Mouse (Mus musculus) frontal cortex, postnatal 25 days (tissue): Measurements from ENCODE around the gene Vwa7.
"Not testable (repeated sequence)": the region's sequence is repeated elsewhere in the genome, so short reads cannot be mapped to it uniquely, and the experiment has no call there.

Experiments used
- DNase-seq, 2 experiments: peaks; one replicate each; pipeline ENCODE4 v3.0.0; 2022; ENCODE audit warnings: low spot score in 2 of 2

Vwa7 gene

GRCm38 (mm10) chr17:35016376-35016775, at the start of gene Vwa7:
Gene Vwa7, plus strand, starts transcription at chr17:35016579.
- DNase-seq = no peak

GRCm38 (mm10) chr17:34969822-34970221, 46.6 kb upstream of the Vwa7 start, which contains the start of gene Gm20481:
Gene Gm20481, plus strand, starts transcription at chr17:34969912.
- DNase-seq = not testable (repeated sequence)

GRCm38 (mm10) chr17:34970850-34971249, 45.5 kb upstream of the Vwa7 start:
- DNase-seq = not testable (repeated sequence)

- not testable (repeated sequence) for DNase-seq
Observed at GRCm38 (mm10) chr17:34971694-34972068, 44.7 kb upstream of the Vwa7 start.

GRCm38 (mm10) chr17:34972069-34972749, 44.2 kb upstream of the Vwa7 start, which contains the start of the genes Hspa1a and Hspa1l:
Gene Hspa1a, minus strand, starts transcription at chr17:34972156.
Gene Hspa1l, plus strand, starts transcription at chr17:34972703.
- DNase-seq = peak; percentile 59 to 62

- no peak for DNase-seq
Observed at GRCm38 (mm10) chr17:34975581-34976492, 40.5 kb upstream of the Vwa7 start.

- no peak for DNase-seq
Observed at GRCm38 (mm10) chr17:34977000-34977399, 39.4 kb upstream of the Vwa7 start.

DNA sequence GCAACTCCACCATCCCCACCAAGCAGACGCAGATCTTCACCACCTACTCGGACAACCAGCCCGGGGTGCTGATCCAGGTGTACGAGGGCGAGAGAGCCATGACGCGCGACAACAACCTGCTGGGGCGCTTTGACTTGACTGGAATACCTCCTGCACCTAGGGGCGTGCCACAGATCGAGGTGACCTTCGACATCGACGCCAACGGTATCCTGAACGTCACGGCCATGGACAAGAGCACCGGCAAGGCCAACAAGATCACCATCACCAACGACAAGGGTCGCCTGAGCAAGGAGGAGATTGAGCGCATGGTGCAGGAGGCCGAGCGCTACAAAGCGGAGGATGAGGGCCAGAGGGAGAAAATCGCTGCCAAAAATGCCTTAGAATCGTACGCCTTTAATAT, 38.1 kb upstream of the Vwa7 start:
- no peak for DNase-seq

- DNase-seq = no peak
Observed at GRCm38 (mm10) chr17:34979631-34980030, 36.7 kb upstream of the Vwa7 start.

GRCm38 (mm10) chr17:34980655-34981054, 35.7 kb upstream of the Vwa7 start:
- no peak for DNase-seq

GRCm38 (mm10) chr17:34981690-34982180, 34.6 kb upstream of the Vwa7 start, which contains the start of gene Lsm2:
Gene Lsm2, plus strand, starts transcription at chr17:34981862.
- peak; percentile 78 to 90 for DNase-seq

DNA sequence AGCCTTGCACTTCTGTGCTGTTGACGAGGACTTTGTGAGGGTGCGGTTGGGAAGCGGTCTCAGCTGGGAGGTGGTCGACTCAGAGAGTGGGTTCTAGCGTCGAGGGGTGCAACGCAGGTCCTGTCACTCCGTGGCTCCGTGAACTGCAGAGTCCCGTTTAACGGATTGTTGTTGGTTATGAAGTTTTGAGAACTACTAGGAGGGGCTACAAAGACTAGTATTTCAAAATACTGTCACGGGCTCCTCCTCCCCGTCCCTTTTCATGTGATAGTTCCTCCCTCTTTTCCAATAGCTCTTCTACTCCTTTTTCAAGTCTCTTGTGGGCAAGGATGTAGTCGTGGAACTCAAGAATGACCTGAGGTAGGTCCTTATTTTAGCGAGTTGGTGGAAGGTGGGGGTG, 34.1 kb upstream of the Vwa7 start:
- no peak for DNase-seq

DNA sequence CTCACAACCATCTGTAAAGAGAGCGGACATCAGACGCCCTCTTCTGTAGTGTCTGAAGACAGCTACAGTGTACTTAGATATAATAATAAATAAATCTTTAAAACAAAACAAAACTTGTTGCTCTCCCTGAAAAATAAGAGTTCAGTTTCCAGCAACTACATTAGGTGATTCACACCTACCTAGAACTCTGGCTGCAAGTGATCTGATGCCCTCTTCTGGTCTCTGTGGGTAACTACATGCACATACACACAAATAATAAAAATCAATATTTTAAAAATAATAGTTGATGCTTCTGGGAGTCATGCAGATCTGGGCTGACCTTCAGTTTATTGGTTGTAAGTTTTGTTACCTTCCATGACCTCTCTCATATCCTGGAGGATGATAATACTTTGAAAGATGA, 32.2 kb upstream of the Vwa7 start:
- no peak for DNase-seq

GRCm38 (mm10) chr17:34994751-34995150, 21.6 kb upstream of the Vwa7 start:
- no peak for DNase-seq

DNA sequence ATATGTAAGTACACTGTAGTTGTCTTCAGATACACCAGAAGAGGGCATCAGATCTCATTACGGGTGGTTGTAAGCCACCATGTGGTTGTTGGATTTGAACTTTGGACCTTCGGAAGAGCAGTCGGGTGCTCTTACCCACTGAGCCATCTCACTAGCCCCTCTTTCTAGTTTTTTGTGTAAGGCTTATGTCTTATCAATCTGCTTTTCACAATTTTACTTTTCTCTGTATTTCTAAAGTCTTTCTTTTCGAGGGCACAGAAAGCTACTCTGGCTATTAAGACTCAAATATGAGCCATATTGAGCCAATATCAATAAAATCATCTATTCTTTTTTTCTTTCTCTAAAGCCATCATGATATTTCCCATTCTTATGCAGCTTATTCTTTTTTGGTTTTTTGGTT, 21.2 kb upstream of the Vwa7 start:
- DNase-seq = not testable (repeated sequence)

GRCm38 (mm10) chr17:34995927-34996326, 20.5 kb upstream of the Vwa7 start:
- DNase-seq = not testable (repeated sequence)

- no peak for DNase-seq
Observed at GRCm38 (mm10) chr17:34996411-34997141, 19.8 kb upstream of the Vwa7 start.

DNA sequence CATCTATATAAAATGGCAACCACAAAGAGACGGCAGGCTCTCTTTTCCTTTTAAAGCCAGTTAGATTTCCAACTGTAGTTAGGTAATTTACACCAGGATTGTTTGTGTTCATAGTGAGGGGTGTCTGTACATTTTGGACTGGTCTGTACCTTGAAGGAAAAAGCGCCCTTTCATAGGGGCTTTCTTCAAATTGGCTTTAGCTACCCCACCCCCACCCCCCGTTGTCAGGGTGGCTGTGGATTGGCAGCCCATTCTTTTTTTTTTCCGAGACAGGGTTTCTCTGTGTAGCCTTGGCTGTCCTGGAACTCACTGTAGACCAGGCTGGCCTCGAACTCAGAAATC, 19.3 kb upstream of the Vwa7 start:
- no peak for DNase-seq

GRCm38 (mm10) chr17:34998526-34999430, 17.6 kb upstream of the Vwa7 start:
- DNase-seq = no peak

DNA sequence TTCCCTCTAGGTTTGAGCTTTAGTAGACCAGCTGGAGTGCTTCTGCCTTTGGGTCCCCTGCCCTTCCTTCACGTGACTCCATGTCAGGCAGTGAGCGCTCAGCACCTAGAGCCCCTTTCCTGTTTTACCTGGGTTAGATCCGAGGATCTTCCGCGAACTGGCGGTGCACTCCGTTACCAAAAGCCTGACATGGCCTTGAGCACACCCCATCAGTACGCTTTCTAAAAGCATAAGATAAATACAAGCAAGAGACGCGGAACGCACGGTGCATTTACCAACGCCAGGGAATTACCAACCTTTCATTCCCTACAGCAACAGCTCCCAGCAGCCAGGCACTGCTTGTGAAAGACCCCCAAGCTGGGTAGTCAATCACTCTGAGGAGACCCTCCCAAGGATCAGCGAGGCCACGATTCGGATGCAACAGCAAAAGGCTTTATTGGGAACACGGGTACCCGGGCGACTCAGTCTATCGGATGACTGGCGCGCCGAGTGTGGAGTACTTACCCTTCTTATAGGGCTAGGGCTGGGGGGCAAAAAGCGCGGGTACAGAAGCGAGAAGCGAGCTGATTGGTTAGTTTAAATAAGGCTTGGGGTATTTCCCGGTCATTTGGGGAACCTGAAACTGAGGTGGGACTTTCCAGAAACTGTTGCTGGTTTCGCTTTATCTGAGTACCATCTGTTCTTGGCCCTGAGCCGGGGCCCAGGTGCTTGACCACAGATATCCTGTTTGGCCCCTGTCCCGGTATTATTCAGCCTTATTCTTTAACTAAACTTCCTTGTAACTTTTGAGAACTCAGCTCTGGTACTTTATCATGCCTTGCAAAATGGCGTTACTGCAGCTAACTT, 16.3 kb upstream of the Vwa7 start:
- not testable (repeated sequence) for DNase-seq
